Mouse (Mus musculus) thymus, adult 18-20 months (tissue): Measurements from ENCODE around the gene Bcat1.

ENCODE experiments used
- DNase-seq, 2 experiments: peaks; one replicate each; pipeline ENCODE4 v3.0.0; 2022; ENCODE audit warnings: mixed read lengths in 2 of 2

Bcat1 gene

DNA sequence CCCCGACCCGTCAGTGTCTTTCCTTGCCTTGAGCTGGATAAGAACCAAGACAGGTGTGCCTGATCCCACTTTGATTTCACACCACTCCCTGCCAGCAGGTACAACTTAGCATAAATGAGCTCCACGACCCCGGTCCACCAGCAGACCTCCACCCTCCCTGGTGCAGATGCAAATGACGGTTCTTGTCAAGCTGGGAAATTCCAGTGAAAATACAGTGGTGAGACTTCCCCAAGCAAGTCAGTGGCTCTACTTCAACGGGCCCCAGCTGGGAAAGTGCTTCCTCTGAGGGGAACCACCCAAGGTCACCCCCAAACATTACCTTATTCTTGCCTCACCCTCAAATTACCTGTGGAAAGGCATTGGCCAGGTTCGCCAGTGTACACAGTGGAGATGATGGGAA is 16.0 kb upstream of the Bcat1 start:
- DNase-seq = no peak

DNA sequence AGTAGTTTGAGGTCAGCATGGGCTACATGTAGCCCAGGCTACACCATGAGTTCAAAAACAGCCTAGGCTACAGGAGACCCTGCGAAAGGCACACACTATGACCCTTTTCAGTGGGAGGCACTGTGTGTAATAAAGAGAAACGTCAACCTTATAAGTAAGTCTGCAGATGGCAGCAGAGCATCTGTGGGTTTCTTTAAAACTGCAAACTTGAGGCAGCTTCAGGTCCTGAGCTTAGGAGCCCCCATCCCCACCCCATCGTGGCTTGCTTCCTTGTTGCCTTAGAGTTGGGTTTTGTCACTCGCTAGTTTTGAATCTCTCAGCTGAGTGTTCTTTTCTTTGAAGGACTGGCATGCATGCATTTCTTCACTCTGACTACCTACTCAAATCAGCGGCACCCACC is 14.9 kb upstream of the Bcat1 start:
- DNase-seq = peak in 1 of 2 experiments; percentile 53

DNA sequence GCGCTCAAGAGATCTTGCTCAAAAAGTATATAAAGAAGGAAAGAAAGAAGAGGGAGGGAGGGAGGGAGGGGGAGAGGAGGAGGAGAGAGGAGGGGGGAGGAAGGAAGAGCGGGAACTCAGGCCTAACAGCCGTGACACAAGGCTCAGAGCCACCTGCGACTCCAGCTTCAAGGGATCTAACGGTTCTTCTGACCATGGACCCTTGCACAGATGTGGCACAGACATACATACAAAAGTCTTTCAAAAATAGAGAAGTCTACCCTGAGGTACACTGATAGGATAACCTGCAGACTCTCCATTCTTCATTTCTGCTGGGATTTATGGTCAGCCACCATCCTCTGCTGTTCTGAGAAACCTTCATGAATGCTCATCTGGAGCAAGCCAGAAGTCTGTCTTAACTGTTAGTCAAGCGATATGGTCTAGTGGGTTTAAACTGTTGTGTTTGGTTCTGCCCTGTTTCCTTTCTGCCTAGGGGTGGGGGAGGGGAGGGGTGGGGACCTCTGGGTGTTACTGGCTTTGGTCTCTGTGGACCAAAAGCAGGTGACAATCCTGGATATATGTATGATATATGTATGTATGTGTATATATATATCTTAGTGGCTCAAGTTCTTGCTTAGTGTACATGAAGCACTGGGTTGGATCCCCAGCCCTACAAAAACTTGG is 14.3 kb upstream of the Bcat1 start:
- peak in 1 of 2 experiments; percentile 65 for DNase-seq

DNA sequence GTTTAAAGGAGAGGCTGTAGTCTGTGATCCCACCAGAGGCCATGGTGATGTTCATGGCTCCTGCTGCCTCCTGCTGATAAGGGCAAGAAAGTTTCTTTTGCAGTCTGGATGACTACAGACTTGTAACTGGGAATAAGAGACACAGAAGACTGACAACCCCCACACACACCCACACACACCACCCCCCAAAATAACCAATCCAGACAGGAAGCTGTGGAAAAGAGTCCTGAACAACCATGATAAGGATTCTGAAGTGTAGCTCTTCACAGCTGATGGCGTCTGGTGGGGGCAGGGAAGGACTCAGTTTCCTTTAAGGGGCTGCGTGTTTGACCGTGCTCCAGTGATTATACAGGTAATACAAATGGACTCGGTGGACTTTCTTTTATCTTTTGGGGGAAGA is 13.4 kb upstream of the Bcat1 start:
- DNase-seq = no peak

DNA sequence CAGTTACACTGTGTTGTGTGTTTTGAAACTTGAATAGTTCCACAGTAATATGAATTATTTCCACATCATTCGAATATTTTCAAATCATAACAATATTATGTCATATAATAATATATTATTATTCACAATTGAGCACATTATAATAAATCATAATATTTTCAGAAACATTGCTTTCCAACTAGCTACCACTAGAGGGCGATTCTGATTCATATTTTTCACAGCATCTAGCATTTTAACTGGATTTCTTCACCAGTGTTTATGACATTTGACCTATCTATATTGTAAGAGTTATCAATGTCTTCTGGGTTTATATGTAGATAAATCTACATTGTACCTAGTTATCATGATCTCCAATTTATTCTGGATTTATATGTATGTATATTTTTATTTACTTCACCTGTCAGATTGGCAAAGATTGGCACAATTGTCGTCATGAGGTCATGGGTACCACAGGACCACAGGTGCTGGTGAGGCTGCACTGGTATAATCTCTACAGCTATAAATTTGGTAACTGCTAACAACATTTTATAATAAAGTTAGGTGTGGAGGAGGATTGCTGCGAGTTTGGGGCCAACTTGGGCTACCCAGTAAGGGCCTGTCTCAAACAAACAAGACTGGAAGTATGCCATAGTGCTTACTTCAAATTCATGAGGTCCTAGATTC is 12.6 kb upstream of the Bcat1 start:
- DNase-seq = no peak

DNA sequence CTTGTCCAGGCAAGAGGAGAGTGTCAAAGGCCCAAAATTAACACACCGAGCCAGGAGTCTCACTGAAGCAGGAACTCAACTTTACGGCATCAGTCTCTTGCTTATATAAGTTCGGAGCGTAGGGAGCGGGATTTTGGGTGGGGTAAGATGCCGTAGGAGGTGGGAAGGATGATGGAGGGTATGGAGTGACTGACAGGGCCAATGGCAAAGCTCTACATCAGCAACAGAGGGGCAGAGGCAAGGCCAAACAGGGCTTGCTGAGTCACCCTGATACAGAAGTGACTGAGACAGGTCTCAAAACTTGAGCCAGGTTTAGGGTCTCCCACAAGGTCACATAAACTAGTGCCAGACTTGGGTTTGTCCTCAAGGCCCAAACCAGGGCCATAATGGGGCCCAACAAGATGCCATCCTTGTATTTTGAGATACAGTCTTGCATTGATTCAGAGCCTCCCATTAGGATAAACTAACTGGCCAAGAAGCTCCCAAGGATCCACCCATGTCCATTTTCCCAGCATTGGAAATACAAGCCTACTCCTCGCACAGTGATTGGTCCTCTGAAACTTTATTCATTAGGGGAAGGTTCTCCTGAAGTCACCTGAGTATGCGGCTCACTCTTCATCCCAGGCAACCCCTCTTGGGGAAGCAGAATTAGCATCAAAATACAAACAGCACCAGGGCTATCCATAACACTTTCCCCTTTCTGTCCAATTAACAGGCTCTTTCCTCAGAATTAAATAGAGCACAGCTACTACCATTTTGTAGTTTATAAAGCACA is 8.5 kb upstream of the Bcat1 start:
- DNase-seq = no peak

DNA sequence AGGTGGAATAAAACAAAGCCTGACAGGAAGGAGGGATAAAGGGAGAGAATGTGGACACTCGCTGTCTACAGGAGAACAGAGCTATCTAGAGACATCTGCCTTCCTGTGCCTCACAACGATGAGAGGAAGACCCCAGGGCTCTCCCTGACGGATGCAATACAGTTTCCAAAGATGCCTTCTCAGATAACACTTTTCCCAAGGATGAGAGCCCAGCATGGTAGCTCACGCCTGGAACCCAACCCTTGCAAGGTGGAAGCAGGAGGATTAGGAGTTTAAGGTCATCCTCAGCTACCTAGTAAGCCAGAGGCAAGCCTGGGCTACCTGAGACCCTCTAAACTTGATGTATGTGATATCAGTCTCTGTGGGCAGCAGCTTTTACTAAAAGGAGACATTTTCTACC is 5.7 kb upstream of the Bcat1 start:
- DNase-seq = no peak

DNA sequence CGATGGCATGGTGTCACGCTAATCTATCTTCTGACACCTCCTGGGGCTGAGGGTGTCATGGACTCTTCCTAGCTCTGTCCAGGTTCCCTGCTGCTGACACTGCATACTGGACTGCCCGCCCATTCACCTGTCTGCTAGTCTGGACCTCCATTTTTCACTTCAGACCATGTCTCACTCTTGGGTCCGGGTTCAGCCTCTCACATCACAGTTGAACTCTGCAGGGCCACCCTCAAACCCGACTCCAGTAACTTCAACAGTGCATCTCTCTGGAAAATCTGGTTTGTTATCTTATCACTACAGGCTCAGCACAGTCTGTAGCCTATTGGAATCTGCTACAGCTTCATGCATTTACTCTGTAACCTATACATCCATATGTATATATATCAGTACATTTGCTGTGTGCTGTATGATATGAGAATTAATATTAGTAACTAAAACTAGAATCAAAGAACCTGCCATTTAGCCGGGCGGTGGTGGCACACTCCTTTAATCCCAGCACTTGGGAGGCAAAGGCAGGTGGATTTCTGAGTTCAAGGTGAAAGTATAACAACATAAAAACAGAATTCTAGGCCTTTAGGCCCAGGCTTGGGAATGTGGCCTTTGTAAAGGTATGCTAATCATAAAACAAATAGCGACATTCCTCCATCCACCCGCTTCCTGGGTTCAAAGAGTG is 3.2 kb upstream of the Bcat1 start:
- DNase-seq = no peak

DNA sequence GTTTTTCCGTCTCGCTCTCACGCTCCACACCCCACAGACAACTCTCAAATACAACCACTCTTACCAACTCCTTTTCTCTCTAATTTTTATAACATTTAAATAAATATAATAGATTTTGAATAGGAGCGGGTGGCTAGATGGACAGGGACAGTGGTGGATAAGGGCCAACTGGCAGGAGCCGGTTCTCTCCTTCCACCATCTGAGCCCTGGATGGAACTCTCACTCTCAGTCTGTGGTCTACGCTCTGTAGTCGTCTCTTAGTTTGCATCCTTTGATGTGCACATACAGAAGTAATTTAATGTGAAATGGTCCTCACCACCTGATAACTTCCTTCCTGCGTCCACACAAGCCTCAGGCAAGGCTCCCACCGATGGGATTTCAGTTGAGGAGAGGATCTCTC is 302 bp upstream of the Bcat1 start:
- no peak for DNase-seq

DNA sequence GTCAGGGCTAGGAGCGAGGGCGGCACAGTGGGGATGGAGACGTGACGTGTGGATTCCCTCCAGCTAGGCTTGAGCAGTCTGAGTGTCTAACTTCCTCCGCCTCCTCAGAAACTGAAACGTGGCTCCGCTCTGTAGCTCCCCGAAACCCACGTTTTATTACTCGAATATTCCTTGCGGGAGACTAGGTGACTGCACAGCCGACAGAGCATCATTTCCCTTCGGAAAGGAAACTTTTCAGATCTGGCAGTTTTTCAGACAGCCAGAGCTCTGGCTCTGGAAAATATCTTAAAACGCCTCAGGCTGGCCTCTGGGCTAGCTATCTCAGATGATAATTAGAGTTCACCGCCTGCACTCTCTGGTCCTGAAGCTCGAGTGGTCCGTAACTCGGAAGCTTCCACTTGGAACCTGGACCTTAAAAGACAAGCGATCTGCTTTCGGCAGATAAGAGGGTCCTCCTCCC is 866 bp downstream of the Bcat1 start:
- DNase-seq = no peak

DNA sequence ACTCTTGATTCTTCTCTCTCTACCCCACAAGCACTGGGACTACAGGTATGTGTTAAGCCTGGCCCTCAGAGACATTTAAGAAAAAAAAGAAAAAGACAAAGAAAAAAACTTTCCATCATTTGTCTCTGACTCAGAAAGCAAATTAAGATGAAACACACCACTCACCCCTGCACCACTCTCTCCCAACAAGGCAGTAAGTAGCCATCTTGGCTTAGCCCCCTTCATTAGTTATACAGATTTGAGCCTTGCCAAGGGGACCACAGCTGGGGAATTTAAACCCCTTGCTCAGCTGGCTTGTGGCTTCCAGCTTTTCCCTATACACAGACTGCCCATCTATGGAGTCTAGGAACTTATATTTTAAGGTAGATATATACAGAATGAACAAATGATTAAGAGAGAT is 1.5 kb downstream of the Bcat1 start:
- DNase-seq = no peak

DNA sequence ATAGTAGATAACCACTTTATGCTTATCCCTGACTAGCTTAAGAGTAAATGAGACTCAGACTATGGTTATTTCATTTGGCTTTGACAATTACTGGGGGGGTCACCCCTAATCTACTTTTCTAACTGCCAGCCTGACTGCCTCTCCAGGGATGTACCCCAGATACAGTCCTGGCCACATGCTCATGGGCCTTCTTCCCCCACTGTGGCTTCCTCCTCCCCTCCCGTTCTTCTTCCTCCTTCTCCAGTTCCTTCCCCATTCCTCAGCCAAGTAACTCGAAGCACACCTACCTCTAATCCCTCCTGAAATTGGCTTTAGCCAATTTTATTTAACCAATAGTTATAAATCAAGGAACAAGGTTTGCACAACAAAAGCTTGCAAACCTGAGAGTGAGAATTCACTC is 6.1 kb downstream of the Bcat1 start:
- no peak for DNase-seq

DNA sequence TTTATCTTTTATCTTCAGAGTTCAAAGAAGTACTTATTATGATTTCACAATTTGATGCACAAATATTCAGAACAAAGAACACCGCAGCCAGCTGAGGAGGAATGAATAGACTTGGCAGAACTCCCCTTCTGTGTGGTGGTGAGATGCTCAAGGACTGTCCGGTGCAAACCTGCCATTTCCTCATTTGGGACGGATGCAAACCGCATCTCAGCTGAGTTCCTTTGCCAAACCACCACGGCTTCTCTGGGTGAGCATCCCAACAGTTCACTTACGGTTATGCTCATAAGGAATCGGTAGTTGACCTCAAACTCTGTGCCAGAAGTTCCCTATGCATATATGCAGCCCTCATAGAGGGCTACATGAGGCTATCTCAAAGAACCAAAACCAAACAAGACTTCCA is 6.6 kb downstream of the Bcat1 start:
- DNase-seq = no peak

DNA sequence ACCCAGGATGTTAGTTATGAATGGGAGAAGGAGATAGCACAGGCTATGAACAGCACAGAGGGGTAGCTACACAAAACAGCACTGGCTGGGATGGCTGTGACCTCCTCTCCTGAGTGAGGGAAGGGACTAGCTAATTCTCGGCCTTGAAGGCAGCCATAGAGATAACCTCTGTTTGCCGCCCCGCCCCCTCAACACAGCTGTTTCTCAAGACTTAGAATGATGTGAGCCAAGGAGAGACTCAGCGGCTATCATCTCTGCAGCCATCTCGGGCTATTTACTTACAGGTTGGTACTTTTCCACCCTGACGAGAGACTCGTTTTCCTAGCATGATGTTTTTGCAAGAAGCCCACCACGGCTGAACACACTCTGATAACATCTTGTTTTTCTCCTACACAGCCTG is 8.3 kb downstream of the Bcat1 start:
- no peak for DNase-seq

DNA sequence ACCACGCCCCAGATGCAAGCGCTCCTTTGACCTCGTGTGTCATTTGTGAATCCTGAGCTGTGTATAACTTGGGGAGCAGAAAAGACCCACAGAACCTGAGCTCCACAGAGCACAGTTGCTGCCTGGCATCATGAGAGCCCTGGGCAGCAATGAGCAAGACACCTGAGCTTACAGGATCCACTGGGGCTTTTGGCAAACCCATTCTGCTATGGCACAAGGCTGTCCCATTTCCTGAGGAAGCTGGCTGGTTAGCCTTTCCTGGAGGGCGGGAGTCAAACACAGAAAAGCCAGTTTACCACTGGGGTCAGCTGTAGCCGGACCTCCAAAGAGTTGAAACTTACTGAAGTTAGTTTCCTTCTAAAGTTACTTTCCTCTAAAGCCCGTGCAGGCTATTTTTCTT is 9.6 kb downstream of the Bcat1 start:
- DNase-seq = no peak

DNA sequence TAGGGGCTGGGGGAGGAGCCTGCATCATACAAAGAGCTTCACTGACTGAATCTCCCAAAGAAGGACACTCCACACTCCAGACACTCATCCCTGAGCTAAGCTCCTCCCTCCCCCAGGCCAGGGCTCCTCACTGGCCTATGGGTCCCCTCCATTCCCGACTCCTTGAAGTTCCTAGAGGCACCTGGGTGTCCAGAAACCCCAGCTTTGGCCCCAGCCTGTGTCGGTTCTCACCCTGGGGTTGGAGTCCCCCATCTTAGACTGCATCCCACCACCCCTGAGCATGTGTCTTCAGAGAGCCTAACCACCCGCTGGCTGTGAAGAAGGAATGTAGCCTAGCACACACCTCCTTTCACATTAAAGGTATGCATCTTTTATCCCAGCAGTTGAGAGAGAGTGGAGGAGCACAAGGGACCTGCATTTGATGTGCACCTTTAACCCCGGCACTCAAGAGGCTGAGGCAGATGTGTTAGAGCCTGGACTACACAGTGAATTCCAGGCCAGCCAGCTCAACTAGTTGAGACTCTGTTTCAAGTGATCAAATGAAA is 10.6 kb downstream of the Bcat1 start:
- no peak for DNase-seq

DNA sequence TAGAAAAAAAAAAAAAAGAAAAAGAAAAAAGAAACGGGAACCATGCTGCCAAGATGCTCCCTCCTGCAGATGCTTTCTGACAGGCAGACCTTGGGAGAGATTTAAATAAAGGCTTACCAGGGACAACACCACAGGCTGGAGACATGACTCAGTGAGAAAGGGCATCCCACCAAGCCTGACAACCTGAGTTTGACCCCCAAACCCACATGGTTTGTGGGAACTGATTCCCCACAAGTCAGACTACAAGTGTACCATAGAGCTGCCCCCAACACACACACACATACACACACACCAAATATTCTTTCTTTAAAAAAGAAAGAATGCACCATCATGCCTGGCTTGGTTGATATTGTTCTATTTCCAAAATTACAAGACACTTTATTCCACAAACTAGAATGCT is 11.9 kb downstream of the Bcat1 start:
- no peak for DNase-seq

DNA sequence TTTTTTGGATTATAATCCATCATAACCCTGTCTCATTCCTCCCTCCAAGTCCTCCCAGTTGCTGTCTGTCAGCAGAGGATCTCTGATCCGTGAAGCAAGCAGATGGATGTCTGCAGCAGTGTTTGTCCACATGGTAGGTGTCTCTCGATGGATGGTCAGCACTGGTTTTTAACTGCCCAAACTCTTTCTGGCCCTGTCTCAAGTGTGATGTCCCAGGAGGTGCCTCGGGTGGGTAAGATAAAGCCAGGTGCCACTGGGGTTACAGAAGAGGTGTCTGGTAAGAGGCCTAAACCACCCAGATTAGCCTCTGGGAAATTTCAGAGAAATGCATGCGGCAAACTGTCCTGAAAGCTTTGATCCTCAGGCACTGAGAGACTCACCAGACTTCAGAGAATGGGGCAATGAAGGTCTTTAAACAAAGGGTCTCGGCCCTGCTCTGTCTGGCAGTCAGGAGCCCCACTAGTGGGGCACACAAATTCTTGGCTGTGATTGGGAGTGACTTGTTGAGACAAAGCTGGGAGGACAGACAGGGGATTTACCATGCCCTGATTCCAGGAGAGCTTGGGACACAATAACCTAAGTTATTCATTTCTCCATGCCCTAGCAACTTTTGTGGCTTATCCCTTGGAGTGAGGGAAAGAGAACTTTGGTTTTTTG is 12.6 kb downstream of the Bcat1 start:
- DNase-seq = no peak

DNA sequence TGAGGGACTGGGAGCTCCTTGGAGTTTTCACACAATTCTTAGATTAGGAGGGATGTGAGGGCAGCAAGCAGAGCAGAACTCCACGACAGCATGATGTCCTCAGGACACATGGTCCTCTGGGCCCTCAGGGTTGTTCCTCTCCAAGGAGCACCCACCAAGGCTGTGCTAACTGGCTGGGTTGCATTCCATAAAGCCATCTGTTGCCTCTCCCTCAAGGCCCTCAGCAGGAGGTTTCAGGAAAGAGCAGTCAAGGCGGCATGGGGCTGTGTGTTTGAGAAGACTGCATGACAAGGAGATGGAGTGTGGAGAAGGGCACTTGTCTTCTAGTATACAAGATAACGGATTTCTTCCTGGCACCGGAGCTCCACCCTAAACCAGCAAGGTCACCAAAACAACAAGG is 13.2 kb downstream of the Bcat1 start:
- DNase-seq = no peak

DNA sequence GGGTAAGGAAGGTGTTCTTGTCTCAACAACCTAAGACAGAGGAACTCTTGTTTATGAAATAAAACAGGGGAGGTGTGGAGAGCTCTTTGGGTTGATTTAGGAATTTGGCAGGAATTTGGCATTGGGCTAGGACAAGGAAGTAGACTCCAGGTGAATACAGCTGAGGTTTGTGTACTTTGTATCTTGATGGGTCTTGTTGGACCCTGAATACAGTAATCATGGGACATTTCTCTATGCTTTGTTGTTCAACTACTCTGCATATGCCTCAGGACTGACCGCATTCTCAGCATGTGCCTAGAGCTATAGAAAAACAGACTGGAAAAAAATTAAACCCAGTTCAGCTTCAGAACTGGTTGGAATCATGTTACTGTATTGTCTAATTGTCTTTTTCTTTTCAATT is 14.6 kb downstream of the Bcat1 start:
- no peak for DNase-seq

DNA sequence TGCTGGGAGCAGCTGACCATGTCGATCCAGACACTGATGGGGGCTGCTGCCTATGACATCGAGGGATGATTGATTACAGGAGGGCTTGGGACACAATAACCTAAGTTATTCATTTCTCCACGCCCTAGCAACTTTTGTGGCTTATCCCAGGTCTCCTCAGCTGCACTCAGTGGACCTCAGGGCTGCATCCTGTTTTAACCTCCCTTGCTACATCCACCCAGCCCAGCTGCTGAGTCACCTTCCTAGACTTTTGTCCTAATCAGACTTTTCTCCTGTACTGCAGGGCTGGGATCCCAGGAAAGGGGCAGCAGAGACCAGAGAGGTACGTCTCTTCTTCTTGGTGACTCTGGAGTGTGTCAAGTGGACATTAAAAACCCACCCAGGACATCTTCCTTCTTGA is 19.9 kb downstream of the Bcat1 start:
- DNase-seq = no peak

DNA sequence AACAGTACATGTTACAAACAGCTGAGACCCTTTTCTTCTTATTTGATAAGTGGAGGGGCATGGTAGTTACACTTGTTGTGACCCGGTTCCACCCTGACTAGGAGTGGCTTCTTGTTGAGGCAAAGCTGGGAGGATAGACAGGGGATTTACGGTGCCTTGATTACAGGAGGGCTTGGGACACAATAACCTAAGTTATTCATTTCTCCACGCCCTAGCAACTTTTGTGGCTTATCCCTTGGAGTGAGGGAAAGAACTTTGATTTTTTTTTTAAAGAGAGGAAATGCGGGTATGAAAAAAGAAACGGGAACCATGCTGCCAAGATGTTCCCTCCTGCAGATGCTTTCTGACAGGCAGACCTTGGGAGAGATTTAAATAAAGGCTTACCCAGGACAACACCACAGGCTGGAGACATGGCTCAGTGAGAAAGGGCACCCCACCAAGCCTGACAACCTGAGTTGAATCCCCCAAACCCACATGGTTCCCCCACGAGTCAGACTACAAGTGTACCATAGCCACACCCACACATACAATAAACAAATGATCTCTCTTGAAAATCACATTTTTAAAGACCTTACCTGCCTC is 20.6 kb downstream of the Bcat1 start:
- no peak for DNase-seq
